Mouse (Mus musculus) stomach, embryonic 15.5 days (tissue): Measurements from ENCODE around the gene Gm20812. TPM values are rescaled to one million over a fixed set of nuclear protein-coding genes. Genes with fewer than 3 reads are reported as not detected.
"Not testable (repeated sequence)": the region's sequence is repeated elsewhere in the genome, so short reads cannot be mapped to it uniquely, and the experiment has no call there.

Experiments used
- ATAC-seq: fragments of 200-750 bp; cut with Nextera tagmentation; 2 replicates; pipeline ENCODE4 v1.8.0; 2017; ENCODE audit warnings: low read depth, moderate number of reproducible peaks, moderate TSS enrichment; ENCODE audit not compliant: insufficient read depth, low FRiP score
- H3K27ac ChIP-seq: fragments of 300-500 bp; sonication (generic); 2 replicates; pipeline ENCODE4 v1.5.1; 2015; ENCODE audit warnings: mild to moderate bottlenecking, inconsistent platforms
- H3K27me3 ChIP-seq: fragments of 300-500 bp; sonication (generic); replicated peaks from 2 replicates; pipeline ENCODE4 v1.6.1; 2015; ENCODE audit warnings: inconsistent platforms
- H3K36me3 ChIP-seq: fragments of 300-500 bp; sonication (generic); 2 replicates; pipeline ENCODE4 v1.6.1; 2015; ENCODE audit warnings: inconsistent platforms
- H3K4me1 ChIP-seq: fragments of 300-500 bp; sonication (generic); 2 replicates; pipeline ENCODE4 v1.6.1; 2015; ENCODE audit warnings: inconsistent platforms
- H3K4me2 ChIP-seq: fragments of 300-500 bp; sonication (generic); 2 replicates; pipeline ENCODE4 v1.6.1; 2015; ENCODE audit warnings: mild to moderate bottlenecking, inconsistent platforms
- H3K4me3 ChIP-seq: fragments of 300-500 bp; sonication (generic); replicated peaks from 2 replicates; pipeline ENCODE4 v1.5.1; 2015; ENCODE audit warnings: inconsistent platforms
- H3K9ac ChIP-seq: fragments of 300-500 bp; sonication (generic); 2 replicates; pipeline ENCODE4 v1.6.1; 2015; ENCODE audit warnings: inconsistent platforms
- H3K9me3 ChIP-seq: fragments of 300-500 bp; sonication (generic); 2 replicates; pipeline ENCODE4 v1.6.1; 2016; ENCODE audit warnings: inconsistent platforms
- WGBS: fragments of 180-500 bp; shearing (Covaris S2); methylation state at CpG from one replicate; pipeline ENCODE4 v1.1.7; 2015; 5-methylcytosine and 5-hydroxymethylcytosine counted together
- polyA plus RNA-seq: library from polyadenylated mRNA; unstranded; fragments of >200 nt; fragmentation: Nextera tagmentation; extraction: Ambion mirVana; gene quantifications from 2 replicates; pipeline ENCODE4 v1.2.1, GENCODE M21; 2015

Gene Gm20812
- polyA plus RNA-seq: not detected in 2 replicates

- H3K27me3 ChIP-seq, ATAC-seq, H3K9me3 ChIP-seq, H3K9ac ChIP-seq, H3K4me3 ChIP-seq, H3K27ac ChIP-seq, H3K36me3 ChIP-seq, H3K4me1 ChIP-seq, H3K4me2 ChIP-seq: not testable (repeated sequence)
- no CpG with 5 or more reads among the region's 3 CpGs for WGBS
These were observed at the start of gene Gm20812 for GRCm38 (mm10) chrY:12381681-12382080. Gm20812 (plus strand) TSS chrY:12381981.

Other genes starting within 250 kb of the Gm20812 start
- gene Gm29554, start 108.0 kb upstream of the Gm20812 start, polyA plus RNA-seq: not detected in 2 replicates